Mouse (Mus musculus): ENCODE results near the gene Cdh1. TPM values are rescaled to one million over a fixed set of nuclear protein-coding genes. Genes with fewer than 3 reads are reported as not detected.
A peak's percentile ranks its signal among the peaks of the same experiment; 100 is the strongest.

Cdh1 gene
- polyA plus RNA-seq, 1 experiment from 2014 or later: 19.9 TPM

DNA sequence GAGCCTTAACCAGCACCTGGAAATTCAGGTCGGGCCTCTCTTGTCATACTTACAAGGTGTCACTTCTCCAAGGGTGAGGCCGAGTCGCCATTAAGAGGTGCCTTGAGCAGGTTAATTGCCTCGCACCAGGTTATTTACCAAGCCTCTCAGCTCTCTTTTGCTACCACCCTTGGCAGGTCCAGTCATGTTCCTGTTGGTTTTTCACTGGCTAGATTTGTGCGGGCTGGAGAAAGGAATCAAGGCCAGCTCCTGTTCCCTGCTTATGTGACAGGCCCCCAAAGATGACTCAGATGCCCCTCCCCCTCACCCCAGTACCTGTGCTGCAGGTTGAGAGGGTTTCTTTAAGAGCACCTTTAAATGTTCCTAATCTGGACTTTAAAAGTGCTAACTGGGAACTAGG is 43.6 kb downstream of the Cdh1 start:
- Histone ChIP-seq H3K9me3 (no peaks in the 10 kb centered on the region), H3K27ac (no peak overlapping the region), H3K4me2 (replicated peaks) (no peak overlapping the region), H3K36me3 (no peaks in the 10 kb centered on the region), H3K4me1 (no peaks in the 10 kb centered on the region), H3K27me3 (no peaks in the 10 kb centered on the region), H3K4me3 (no peak overlapping the region), H3K9ac (no peak overlapping the region)
- 70% methylated on average over 5 of the region's 5 CpGs for WGBS
- ATAC-seq (ENCODE audit: low FRiP score, low read depth): no peak

- Histone ChIP-seq H3K4me1 (no peaks in the 10 kb centered on the region), H3K27me3 (no peaks in the 10 kb centered on the region), H3K4me3 (no peak overlapping the region), H3K9ac (no peak overlapping the region), H3K27ac (no peak overlapping the region), H3K9me3 (no peaks in the 10 kb centered on the region), H3K4me2 (replicated peaks) (no peak overlapping the region), H3K36me3 (no peaks in the 10 kb centered on the region)
- ATAC-seq (ENCODE audit: low FRiP score, low read depth): peak; percentile 32; the same call in 1 of the 2 replicates
- WGBS: 41% methylated on average over 2 of the region's 2 CpGs
These were observed 44.2 kb downstream of the Cdh1 start for GRCm38 (mm10) chr8:106647387-106647786.

DNA sequence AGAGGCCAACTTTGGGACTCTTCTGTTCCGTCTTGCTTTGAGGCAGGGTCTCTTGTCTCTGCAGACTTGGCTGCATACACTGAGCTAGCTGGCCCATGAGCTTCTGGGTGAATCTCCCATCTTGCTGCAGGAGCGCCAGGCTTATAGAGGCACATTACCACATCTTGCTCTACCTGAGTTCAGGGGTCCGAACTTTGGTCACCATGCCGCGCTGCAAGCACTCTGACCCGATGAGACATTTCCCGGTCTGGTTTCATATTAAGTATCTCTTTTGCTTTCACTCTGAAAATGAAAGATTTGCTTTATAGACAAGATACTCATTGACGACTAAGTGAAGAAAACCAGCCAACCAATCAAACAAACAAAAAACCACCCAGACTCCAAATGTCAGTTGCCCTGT is 45.3 kb downstream of the Cdh1 start:
- no peak for ATAC-seq (ENCODE audit: low FRiP score, low read depth)
- Histone ChIP-seq H3K4me1 (no peaks in the 10 kb centered on the region), H3K4me2 (replicated peaks) (no peak overlapping the region), H3K36me3 (no peaks in the 10 kb centered on the region), H3K9me3 (no peaks in the 10 kb centered on the region), H3K4me3 (no peak overlapping the region), H3K9ac (no peak overlapping the region), H3K27ac (no peak overlapping the region), H3K27me3 (no peaks in the 10 kb centered on the region)
- 91% methylated on average over 8 of the region's 8 CpGs for WGBS

DNA sequence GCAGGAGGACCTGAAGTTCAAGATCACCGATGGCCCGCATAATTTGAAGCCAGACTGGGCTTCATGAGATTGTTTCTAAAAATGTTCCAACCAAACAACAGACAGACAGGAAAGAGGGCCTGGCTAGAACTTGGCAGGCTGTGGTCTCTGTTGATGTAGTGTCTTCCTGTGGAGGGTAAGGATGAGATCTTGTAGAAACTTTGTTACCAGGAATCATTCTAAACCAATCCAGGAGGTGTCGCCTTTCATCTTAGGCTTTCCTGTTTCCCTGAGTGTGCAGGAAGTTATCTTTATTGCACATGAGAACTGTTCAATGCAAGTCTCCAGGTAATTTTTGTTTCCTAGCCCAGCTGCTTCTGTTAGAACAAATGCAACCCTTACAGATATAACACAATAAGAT is 48.8 kb downstream of the Cdh1 start:
- 86% methylated on average over 3 of the region's 3 CpGs for WGBS
- H3K27me3 ChIP-seq: no peaks in the 10 kb centered on the region
- no peaks in the 10 kb centered on the region for H3K36me3 ChIP-seq
- no peaks in the 10 kb centered on the region for H3K4me1 ChIP-seq
- H3K4me2 ChIP-seq (replicated peaks): no peak overlapping the region
- H3K9me3 ChIP-seq: no peaks in the 10 kb centered on the region
- ATAC-seq (ENCODE audit: low FRiP score, low read depth): no peak
- no peak overlapping the region for H3K4me3 ChIP-seq
- no peak overlapping the region for H3K9ac ChIP-seq
- no peak overlapping the region for H3K27ac ChIP-seq

- no peak for ATAC-seq (ENCODE audit: low FRiP score, low read depth)
- H3K4me3 ChIP-seq: no peak overlapping the region
- H3K27ac ChIP-seq: no peak overlapping the region
- no peaks in the 10 kb centered on the region for H3K9me3 ChIP-seq
- H3K4me2 ChIP-seq (replicated peaks): no peak overlapping the region
- H3K4me1 ChIP-seq: no peaks in the 10 kb centered on the region
- H3K36me3 ChIP-seq: no peaks in the 10 kb centered on the region
- no peak overlapping the region for H3K9ac ChIP-seq
- H3K27me3 ChIP-seq: no peaks in the 10 kb centered on the region
These were observed 52.9 kb downstream of the Cdh1 start for GRCm38 (mm10) chr8:106656046-106656445.

- no peaks in the 10 kb centered on the region for H3K27me3 ChIP-seq
- WGBS: 27% methylated on average over 2 of the region's 2 CpGs
- no peak overlapping the region for H3K4me3 ChIP-seq
- peak; percentile 51; the same call in 1 of the 2 replicates for ATAC-seq (ENCODE audit: low FRiP score, low read depth)
- no peak overlapping the region for H3K4me2 ChIP-seq (replicated peaks)
- peaks cover 5% of the 10 kb centered on the region; the same call in 1 of the 2 replicates for H3K4me1 ChIP-seq
- no peak overlapping the region for H3K9ac ChIP-seq
- no peaks in the 10 kb centered on the region for H3K9me3 ChIP-seq
- H3K36me3 ChIP-seq: no peaks in the 10 kb centered on the region
- H3K27ac ChIP-seq: no peak overlapping the region
These were observed 69.6 kb downstream of the Cdh1 start for GRCm38 (mm10) chr8:106672786-106673185.

DNA sequence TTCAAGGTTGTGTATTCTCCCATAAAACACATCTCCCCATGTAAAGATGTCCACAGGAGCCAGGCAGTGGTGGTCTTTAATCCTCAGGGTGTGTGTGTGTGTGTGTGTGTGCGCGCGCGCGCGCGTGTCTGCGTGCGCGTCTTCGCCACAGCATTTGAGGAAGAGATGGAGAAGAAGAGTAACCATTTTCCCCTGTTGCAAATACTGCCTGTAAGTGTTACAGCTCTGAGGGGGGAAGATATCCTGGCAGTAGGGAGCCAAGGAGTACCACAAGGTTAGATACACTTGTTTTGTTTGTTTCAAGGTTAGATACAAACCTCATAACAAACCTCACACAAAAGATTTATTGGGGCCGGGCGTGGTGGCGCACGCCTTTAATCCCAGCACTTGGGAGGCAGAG is 71.2 kb downstream of the Cdh1 start:
- Histone ChIP-seq H3K9ac (no peak overlapping the region), H3K4me2 (replicated peaks) (no peak overlapping the region), H3K9me3 (no peaks in the 10 kb centered on the region), H3K36me3 (no peaks in the 10 kb centered on the region), H3K4me3 (no peak overlapping the region), H3K4me1 (peaks cover 5% of the 10 kb centered on the region; the same call in 1 of the 2 replicates), H3K27me3 (no peaks in the 10 kb centered on the region), H3K27ac (no peak overlapping the region)
- no peak for ATAC-seq (ENCODE audit: low FRiP score, low read depth)
- 97% methylated on average over 15 of the region's 15 CpGs for WGBS

- Histone ChIP-seq H3K4me3 (no peak overlapping the region), H3K4me1 (peaks cover 5% of the 10 kb centered on the region; the same call in 1 of the 2 replicates), H3K27ac (no peak overlapping the region), H3K36me3 (no peaks in the 10 kb centered on the region), H3K9me3 (no peaks in the 10 kb centered on the region), H3K27me3 (no peaks in the 10 kb centered on the region), H3K9ac (no peak overlapping the region), H3K4me2 (replicated peaks) (no peak overlapping the region)
- no peak for ATAC-seq (ENCODE audit: low FRiP score, low read depth)
- WGBS: 77% methylated on average over 8 of the region's 8 CpGs
These were observed 71.7 kb downstream of the Cdh1 start for GRCm38 (mm10) chr8:106674894-106675293.

DNA sequence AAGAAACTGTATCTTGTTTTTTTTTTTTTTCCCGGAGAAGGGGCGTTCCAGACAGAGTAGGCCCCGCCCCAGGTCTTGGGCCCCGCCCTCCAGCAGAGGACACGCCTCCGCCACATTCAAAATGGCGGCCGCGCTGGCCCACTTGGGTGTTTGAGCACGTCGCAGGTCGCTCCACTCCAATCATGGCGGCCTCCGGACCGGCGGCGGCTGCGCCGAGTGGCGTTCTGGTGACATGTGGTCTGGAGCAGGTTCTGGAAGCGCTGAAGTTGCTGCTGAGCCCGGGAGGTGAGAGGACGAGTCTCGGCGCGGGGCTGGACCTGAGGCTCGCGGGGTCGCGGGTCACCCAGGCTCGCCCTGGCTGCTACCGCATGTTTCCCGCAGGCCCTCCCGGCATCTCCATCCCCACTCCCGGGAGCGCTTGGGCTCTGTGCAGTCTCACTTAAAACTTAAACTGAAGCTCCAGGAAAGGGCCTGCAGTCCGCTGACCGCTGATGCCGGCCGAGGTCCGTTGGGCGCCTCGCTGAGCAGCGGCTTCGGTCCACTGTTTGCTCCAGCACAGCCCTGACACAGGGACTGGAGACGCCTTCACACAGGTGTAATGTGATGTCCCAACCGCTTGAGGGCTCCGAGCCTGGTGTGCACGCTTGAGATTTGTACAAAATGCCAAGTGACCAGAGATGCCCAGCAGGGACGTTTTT is 80.0 kb downstream of the Cdh1 start, which contains the start of gene Tango6:
TSS of gene Tango6 (plus strand) at position 98 of the 698 bp plus-strand sequence.
- no peaks in the 10 kb centered on the region for H3K36me3 ChIP-seq
- H3K4me3 ChIP-seq: peak within 1 kb of the TSS; percentile 67
- ATAC-seq (ENCODE audit: low FRiP score, low read depth): peak; percentile 94

GRCm38 (mm10) chr8:106684387-106684786 is 81.2 kb downstream of the Cdh1 start:
- no peaks in the 10 kb centered on the region for H3K27me3 ChIP-seq
- no peaks in the 10 kb centered on the region for H3K9me3 ChIP-seq
- peaks cover 6% of the 10 kb centered on the region; the same call in 1 of the 2 replicates for H3K36me3 ChIP-seq
- no peak overlapping the region for H3K9ac ChIP-seq
- H3K4me1 ChIP-seq: peaks cover 9% of the 10 kb centered on the region
- no peak overlapping the region for H3K4me2 ChIP-seq (replicated peaks)
- H3K27ac ChIP-seq: no peak overlapping the region
- ATAC-seq (ENCODE audit: low FRiP score, low read depth): no peak
- 93% methylated on average over 4 of the region's 4 CpGs for WGBS
- no peak overlapping the region for H3K4me3 ChIP-seq

More for the DNA sequence above, 80.0 kb downstream of the Cdh1 start, which contains the start of gene Tango6:
- H3K27me3 ChIP-seq: no peaks in the 10 kb centered on the region
- H3K9ac ChIP-seq: peak within 1 kb of the TSS; percentile 85
- H3K4me2 ChIP-seq (replicated peaks): peak within 1 kb of the TSS; percentile 61
- H3K9me3 ChIP-seq: no peaks in the 10 kb centered on the region
- WGBS: under 1% methylated on average over 49 of the region's 50 CpGs
- H3K4me1 ChIP-seq: peaks cover 9% of the 10 kb centered on the region
- peak within 1 kb of the TSS; percentile 91 for H3K27ac ChIP-seq

GRCm38 (mm10) chr8:106687479-106687878 is 84.3 kb downstream of the Cdh1 start:
- no peak; the same call in 1 of the 2 replicates for ATAC-seq (ENCODE audit: low FRiP score, low read depth)
- Histone ChIP-seq H3K36me3 (peaks cover 19% of the 10 kb centered on the region), H3K4me1 (peaks cover 9% of the 10 kb centered on the region), H3K4me3 (no peak overlapping the region), H3K27me3 (no peaks in the 10 kb centered on the region), H3K4me2 (replicated peaks) (no peak overlapping the region), H3K9ac (no peak overlapping the region), H3K27ac (no peak overlapping the region), H3K9me3 (no peaks in the 10 kb centered on the region)
- WGBS: 1% methylated on average over 4 of the region's 4 CpGs

DNA sequence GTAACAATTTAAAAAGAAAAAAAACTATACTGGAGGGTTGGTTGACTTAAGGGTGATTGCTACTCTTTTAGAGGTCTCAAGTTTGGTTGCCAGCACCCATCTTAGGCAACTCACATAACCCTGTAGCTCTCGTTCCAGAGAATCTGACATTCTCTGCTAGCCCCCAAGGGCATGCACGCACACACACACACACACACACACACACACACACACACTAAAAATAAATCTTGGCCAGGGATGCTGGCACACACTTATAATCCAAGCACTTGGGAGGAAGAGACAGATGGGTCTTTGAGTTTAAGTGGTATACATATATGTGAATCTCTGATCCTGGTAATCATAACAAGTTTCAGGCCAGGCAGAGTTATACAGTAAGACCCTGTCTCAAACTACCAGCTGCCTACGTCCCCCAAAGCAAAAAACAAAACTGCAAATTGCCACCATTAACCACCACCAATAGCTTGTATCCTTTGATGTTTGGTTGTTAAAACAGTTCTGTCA is 94.6 kb downstream of the Cdh1 start:
- Histone ChIP-seq H3K9me3 (no peaks in the 10 kb centered on the region), H3K4me1 (no peaks in the 10 kb centered on the region), H3K9ac (no peak overlapping the region), H3K4me2 (replicated peaks) (no peak overlapping the region), H3K27ac (no peak overlapping the region), H3K4me3 (no peak overlapping the region), H3K36me3 (peaks cover 53% of the 10 kb centered on the region), H3K27me3 (no peaks in the 10 kb centered on the region)
- 65% methylated on average over 3 of the region's 3 CpGs for WGBS
- ATAC-seq (ENCODE audit: low FRiP score, low read depth): no peak

DNA sequence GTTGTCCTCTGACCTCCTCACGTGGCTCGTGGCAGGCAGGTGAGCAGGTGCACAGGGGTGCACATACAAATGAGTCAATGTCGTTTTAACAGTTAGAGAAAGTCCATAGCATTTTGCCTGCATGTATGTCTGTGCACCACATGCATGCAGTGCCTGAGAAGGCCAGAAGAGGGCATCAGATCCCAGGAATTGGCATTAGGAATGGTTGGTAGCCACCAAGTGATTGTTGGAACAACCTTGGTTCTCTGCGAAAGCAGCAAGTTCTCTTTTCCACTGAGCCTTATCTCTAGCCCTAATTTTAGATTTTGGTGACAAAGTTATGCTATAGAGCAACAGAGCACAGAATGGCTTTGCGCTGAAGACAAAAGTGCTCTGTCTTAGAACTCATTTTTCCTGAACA is 96.4 kb downstream of the Cdh1 start:
- WGBS: 72% methylated on average over 5 of the region's 5 CpGs
- peaks cover 4% of the 10 kb centered on the region for H3K4me1 ChIP-seq
- no peak overlapping the region for H3K9ac ChIP-seq
- no peak overlapping the region for H3K27ac ChIP-seq
- no peak for ATAC-seq (ENCODE audit: low FRiP score, low read depth)
- peaks cover 53% of the 10 kb centered on the region for H3K36me3 ChIP-seq
- no peak overlapping the region for H3K4me2 ChIP-seq (replicated peaks)
- no peak overlapping the region for H3K4me3 ChIP-seq
- no peaks in the 10 kb centered on the region for H3K27me3 ChIP-seq
- H3K9me3 ChIP-seq: no peaks in the 10 kb centered on the region

Data from limb, embryonic 13.5 days (tissue).